Mouse (Mus musculus) spleen, adult 2 months (tissue): ENCODE data around the gene Col13a1.

Experiments
- CTCF ChIP-seq: fragments of 200-500 bp; IDR thresholded peaks from 2 replicates; pipeline ENCODE4 v1.5.1; 2011; ENCODE audit warnings: mild to moderate bottlenecking, inconsistent platforms; ENCODE audit not compliant: insufficient read depth, insufficient read length, insufficient replicate concordance; ENCODE audit errors: extremely low read depth
- POLR2A ChIP-seq: fragments of 200-500 bp; IDR thresholded peaks from 2 replicates; pipeline ENCODE4 v1.6.1; 2011; ENCODE audit warnings: low read depth, low read length, inconsistent platforms

- TF ChIP-seq CTCF (peak; percentile 70; the same call in 1 of the 2 replicates), POLR2A (no peak)
Observed at GRCm38 (mm10) chr10:61838769-61839168, 140.1 kb downstream of the Col13a1 start.
